Mouse (Mus musculus) embryo, embryonic 11 days (tissue): ENCODE results near the gene Plk5.

ENCODE experiments used
- DNase-seq: peaks from one replicate; pipeline ENCODE4 v3.0.0-alpha.2; 2015

Plk5 gene

DNA sequence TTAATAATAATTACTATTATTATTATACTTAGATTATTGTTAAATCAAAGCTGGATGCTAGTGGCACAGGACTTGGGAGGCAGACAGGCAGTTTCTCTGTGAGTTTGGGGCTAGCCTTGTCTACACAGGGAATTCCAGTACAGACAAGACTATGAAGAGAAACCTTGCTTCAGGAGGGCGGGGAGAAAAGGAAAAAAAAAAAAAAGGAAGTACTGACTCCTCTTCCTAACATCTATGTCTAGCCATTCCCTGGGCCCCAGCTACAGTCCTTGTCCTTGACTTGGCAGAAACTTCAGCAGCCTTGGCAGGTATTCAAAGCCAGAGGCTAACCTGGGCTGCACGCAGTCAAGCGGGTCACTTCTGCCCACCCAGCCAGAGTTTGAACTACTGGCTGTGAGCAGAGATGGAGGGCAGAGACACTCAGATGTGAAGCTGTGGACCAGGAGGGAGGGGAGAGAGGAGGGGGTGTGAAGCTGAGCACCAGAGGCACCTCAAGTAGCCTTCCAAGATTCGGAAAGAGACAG is 33.0 kb downstream of the Plk5 start:
- no peak for DNase-seq

DNA sequence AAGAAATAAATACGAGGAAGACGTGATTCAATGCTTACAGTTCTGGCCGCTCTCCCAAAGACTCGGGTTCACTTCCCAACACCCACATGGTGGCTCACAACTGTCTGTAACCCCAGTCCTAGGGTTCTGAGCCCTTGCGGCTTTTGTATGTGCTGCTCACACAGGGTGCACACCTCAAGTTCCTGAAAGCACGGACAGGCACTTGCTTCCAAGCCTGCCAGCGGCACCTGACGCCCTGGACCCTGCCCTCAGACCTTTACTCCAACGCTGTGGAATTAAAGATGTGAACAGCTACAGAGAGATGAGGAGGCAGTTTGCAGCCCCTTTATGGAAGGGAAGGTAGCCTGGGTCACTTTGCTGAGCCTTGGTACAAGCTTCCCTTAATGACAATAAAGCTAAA is 34.4 kb downstream of the Plk5 start:
- DNase-seq = no peak

- DNase-seq = no peak
Observed at GRCm38 (mm10) chr10:80392687-80393086, 36.4 kb downstream of the Plk5 start.

GRCm38 (mm10) chr10:80395025-80395627 is 38.9 kb downstream of the Plk5 start:
- DNase-seq = no peak

DNA sequence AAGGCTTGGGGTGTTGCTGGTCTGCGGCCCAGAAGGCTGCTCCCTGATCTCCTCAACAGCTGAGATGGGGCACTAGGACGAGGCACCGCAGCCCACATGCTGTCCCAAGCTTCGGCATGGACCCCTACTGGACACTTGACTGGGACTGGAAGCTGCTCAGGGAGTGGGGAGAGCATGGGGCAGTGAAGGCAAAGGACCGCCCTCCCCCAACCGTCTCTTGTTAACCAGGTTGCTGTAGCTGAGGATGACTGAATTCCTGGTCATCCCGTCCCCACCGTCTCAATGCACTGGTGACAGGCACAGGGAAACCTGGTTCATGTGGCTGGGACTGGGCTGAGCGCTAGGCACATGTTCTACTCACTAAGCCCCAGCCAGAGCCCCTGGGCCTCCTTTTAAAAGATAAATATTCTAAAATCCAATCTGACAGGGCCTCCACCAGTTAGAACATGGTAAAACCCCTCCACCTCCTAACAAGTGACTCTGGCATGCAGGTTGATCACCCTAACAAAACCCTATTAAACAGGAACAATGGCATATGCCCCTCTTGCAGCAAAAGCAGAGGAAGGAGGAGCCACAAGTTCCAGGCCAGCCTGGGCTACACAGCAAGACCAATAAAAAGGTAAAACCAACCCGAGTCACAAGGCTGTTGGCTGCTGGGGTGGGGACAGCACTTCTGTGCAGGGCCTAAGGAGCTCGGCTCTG is 40.7 kb downstream of the Plk5 start:
- no peak for DNase-seq

DNA sequence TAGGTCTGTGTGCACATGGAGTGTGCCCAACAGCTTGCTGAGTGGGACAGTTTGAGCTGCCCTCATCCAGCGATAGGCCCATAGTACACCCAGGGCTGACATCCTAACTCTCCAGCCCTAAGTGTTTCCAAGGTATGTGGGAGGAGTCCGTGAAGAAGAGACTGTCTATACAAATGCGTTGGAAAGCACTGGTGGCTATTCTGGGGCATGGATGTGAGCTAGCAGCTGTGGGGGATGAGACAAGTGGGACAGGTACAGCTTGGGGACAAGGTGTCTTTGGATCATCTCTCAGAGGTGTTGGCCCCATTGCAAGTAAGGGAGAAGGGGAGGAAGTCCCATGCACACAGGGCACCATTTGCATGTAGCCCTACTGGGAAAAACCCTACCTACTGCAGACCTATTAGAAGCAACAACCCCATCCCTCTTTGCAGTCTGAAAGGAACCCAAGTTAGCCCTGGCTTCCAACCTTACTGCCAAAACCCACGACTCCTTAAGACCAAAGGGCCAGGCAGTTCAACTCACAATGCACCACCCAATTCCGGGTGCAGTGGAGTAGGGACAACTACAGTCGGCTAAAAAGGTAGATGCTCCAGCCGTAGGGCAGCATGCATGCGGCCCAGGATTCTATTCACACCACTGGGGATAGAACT is 41.4 kb downstream of the Plk5 start:
- no peak for DNase-seq

GRCm38 (mm10) chr10:80398174-80398535 is 41.9 kb downstream of the Plk5 start:
- peak; percentile 48 for DNase-seq

DNA sequence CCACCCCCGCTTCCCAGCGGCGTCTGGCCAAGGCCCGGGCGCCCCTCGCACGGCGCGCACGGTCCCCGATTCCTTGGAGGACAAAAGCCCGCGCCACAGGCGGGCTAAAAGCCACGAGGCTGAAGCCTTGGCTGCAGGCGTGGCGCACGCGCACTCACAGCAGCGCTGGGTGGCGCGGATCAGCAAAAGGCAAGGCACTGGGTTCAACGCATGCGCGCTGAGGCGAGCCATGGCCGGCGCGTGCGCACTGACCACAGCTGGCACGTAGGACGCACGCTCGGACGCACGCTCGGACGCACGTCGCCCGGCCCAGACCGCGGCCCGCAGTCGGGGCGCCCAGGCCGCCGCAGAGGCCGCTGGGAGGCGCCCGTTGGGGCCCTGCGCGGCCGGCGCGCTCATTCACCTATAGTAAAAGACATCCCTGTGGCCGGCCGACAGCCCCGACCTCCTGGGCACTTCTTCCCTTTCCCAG is 42.5 kb downstream of the Plk5 start:
- peak; percentile 99 for DNase-seq

- DNase-seq = peak; percentile 100
Observed at GRCm38 (mm10) chr10:80399191-80399972, 43.1 kb downstream of the Plk5 start, which contains the start of gene Mbd3. Gene Mbd3, minus strand, starts transcription at chr10:80399550.

DNA sequence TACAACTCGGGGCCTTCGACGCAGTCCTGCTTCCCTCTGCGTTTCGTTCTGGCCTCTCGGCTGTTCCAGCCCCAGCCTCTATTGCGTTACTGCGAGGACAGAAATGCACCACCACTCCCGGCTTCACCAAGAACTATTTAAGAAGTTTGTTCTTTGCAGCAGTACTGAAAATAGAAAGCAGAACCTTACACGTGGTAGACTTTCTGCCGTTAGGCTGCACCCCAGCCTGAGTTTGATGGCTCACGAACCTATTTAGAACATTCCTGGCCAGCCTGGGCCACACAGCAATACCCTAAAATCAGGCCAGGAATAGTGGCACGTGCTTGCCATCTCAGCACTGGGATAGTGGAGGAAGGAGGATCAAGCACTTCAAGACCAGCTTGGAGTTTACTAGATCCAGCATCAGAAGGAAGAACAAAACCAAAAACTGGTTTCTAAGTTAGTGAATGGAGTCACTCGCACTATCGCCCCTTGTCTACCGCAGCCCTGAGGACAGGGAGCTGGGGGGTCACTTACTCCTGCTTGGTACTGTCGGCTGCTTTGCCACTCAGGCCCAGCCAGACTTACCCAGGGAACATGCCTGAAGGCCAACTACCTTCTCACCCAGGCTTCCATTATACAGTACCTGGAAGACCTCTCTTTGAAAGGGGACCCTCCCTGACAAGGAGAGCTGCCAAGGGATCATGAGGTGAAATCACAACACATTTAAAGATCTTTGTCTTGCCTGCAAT is 43.9 kb downstream of the Plk5 start:
- DNase-seq = no peak

GRCm38 (mm10) chr10:80400704-80401161 is 44.5 kb downstream of the Plk5 start:
- no peak for DNase-seq

GRCm38 (mm10) chr10:80403044-80403692 is 46.9 kb downstream of the Plk5 start:
- no peak for DNase-seq

DNA sequence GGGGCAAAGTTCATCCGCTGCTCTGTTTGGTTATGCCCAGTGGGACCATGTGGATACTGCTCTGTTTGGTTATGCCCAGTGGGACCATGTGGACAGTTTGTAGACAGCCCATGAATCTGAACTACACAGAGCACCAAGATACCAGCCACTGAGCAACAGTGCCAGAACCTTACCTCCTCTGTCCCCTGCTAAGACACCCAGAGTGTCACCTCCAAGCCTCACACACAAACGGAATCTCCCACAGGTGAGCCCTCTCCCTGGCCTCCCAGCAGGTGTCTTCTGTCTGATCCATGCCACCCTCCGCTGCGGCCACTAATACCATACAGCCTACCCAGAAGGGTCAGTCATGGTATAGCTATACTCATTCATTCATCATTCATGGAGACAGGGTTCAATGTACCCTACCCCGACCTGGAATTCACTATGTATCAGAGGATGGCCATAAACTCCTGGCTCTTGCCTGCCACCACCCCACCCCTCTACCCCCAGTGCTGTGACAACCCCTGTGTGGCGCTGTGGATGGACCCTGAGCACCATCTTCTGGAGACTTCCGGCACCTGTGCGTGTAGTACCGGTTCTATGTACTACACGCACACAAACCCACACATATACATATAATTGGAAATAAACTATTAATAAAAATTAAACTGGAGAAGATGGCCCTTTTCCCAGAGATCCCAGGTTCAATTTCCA is 49.4 kb downstream of the Plk5 start:
- no peak for DNase-seq

GRCm38 (mm10) chr10:80406684-80407501 is 50.6 kb downstream of the Plk5 start, which contains the start of gene Uqcr11:
Gene Uqcr11, minus strand, starts transcription at chr10:80406830.
- DNase-seq = peak; percentile 94

GRCm38 (mm10) chr10:80407924-80408323 is 51.7 kb downstream of the Plk5 start:
- DNase-seq = no peak

DNA sequence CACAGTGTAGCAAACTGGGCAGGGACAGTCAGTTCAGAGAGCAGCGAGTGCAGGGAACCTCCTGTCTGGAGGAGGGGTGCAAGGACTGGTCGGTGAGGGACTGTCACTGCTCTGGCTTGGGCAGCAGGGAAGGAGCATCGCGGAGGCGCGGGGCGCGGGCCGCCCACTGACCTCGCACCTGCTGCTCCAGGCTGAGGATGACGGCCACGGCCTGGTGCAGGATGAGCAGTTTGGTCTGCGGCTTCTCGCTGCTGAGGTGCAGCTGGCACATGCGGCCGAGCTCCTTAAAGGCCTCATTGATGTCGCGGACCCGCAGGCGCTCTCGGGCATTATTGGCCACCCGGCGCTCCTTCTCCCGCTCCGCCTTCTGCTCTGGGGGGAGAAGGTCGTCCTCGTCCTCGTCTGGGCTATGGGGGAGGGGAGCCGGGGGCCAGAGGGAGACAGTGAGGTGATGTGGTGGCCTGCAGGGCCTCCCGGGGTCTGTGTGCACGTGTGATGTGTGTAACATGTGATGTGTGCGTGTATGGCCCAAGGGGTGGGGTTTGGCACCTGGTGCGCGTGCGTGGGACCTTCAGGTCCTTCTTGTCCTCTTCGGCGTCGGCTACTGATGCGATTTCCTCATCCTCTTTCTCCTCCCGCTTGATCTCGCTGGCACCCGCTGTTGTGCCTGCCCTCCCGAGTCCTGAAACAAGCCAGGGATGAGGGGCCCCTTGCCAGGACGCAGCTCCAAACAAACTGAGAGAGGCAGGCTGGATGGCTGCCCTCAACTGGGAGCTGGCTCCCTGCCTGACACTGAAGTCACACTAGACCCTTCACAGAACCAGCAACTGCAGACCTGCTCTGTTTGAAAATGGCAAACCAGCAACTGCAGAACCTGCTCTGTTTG is 56.6 kb downstream of the Plk5 start:
- DNase-seq = no peak
